Mouse (Mus musculus) right cerebral cortex, postnatal 25 days (tissue): ENCODE measurements around the gene Ccdc88b.

ENCODE experiments used
- DNase-seq: peaks from one replicate; pipeline ENCODE4 v3.0.0; 2022

Gene Ccdc88b

DNA sequence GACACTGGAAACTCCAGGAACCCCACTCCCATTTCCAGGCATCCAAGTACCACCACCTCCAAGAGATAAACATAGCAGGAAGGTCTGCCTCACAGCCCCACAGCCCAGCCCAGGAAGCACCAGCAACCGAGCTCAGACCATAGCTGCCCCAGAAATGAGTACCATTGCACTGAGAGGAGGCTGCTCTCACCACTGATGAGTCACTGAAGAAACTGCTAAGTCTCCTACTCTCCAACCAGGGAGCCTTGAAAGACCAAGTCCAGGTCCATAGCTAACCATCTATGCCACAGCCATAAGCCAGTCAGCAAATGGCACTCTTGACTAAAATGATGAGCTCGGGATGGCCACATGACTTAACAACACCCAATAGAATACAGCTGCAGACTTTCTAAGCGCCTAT, 31.4 kb downstream of the Ccdc88b start:
- no peak for DNase-seq

DNA sequence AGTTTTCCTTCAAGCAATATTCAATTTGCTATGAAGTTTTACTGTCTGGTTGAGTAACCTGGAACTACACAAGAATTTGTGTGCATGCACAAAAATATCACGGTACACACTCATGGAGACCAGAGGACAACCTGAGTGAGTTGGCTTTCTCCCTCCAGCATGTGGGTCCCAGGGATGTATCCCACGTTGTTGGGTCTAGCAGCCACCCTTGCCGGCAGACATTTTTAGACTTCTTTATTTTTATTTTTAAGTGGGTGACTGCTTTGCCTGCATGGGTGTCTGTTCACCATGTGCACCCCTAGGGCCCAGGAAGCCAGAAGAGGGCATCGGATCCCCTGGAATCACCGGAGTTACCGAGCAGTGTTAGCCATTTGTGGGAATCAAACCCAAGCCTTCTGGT, 32.6 kb downstream of the Ccdc88b start:
- no peak for DNase-seq

DNA sequence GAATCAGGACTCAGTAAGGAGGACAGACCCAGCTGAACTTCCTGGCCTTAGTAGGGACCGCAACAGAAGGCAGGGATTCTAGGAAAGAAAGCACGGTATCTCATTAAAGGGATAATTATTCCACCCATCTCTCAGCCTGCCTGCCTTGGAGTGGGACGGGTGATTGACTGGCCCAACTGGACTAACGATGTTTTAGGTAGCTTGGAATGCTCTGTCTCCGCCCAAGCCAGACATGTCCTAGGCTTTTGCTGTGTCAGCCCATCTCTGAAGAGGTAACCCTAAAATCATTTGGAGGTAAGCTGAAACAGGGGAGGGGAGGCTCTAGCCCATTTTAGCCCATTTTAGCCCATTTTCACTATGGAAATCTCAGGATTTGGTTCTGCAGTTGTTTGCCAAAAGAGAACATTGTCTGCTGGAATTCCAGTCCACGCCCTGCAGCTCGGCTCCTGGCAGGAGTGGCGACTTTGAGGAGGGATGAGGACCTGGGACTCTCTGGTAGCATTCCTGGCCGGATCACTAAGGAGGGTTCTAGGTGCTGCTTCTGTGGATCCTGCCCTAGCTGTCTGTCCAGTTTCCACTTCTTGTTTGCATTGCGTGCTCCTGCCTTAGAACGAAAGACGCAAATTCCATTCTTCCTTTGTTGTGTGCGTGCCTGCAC, 37.3 kb downstream of the Ccdc88b start:
- no peak for DNase-seq

- DNase-seq: no peak
These were observed 38.7 kb downstream of the Ccdc88b start for GRCm38 (mm10) chr19:6819143-6819827.

- DNase-seq: no peak
These were observed 43.1 kb downstream of the Ccdc88b start for GRCm38 (mm10) chr19:6814958-6815357.

GRCm38 (mm10) chr19:6814366-6814765, 43.6 kb downstream of the Ccdc88b start:
- DNase-seq: no peak
